8 mouse cellular contexts compared by ENCODE assay signal in genomic region chr4:40969781-40970591, GRCm38 (mm10). TPM values are rescaled to one million over a fixed set of nuclear protein-coding genes. Genes with fewer than 3 reads are reported as not detected.
DNase-seq lines count a peak whose midpoint lies in the region; ATAC-seq and TF ChIP-seq lines count a peak whose summit lies in the region.

No protein-coding gene starts in this region.

- H3K4me2 ChIP-seq in limb, embryonic 14.5 days (replicated peaks; ENCODE audit: low read depth, low read length, severe bottlenecking): peak overlapping the region; percentile 75

- intact Hi-C loops in heart, adult 2 months (cut with DNase I): loop anchor here (5.0 to 10.0 kb wide), 2 partner anchors 155 to 307 kb away; partner anchors contain the start of genes Nol6 and Ubap2
- intact Hi-C loops in heart, postnatal 36 days (cut with DNase I): loop anchor here (1.0 kb wide), 1 partner anchor 21 kb away; no protein-coding TSS in a partner anchor
- intact Hi-C loops in heart, postnatal 10 days (cut with DNase I): loop anchor here (2.0 kb wide), 1 partner anchor 21 kb away; the partner anchor contains the start of genes Bag1 and Chmp5

- WGBS in heart, adult 2 months: 11% methylated on average over 13 of the region's 13 CpGs
- 8% methylated on average over 11 of the region's 13 CpGs for WGBS in bone marrow, adult 2 months
- 11% methylated on average over 11 of the region's 13 CpGs for WGBS in limb, embryonic 14.5 days
- 4% methylated on average over 13 of the region's 13 CpGs for WGBS in small intestine, adult 2 months

- H3K79me2 ChIP-seq in heart, adult 2 months (replicated peaks; ENCODE audit: control insufficient read depth, insufficient read depth, low read length): 0 out of 2 replicates have a peak, but pooled peaks cover 2% of the 10 kb centered on the region

- TF ChIP-seq CTCF in heart, adult 2 months (IDR thresholded peaks at IDR 0.05): no peak
- no peak for TF ChIP-seq CTCF in bone marrow, adult 2 months (IDR thresholded peaks at IDR 0.05; ENCODE audit: control insufficient read depth, insufficient read depth, low read length)
- TF ChIP-seq CTCF in small intestine, adult 2 months (IDR thresholded peaks at IDR 0.05; ENCODE audit: extremely low read depth, insufficient read length, insufficient replicate concordance, low read depth, low read length): no peak

- H3K27me3 ChIP-seq in heart, adult 2 months (ENCODE audit: control insufficient read depth, insufficient read depth, low read length): no peaks in the 10 kb centered on the region
- H3K27me3 ChIP-seq in limb, embryonic 14.5 days (ENCODE audit: control insufficient read depth, insufficient read depth, low read length): no peaks in the 10 kb centered on the region
- H3K27me3 ChIP-seq in small intestine, adult 2 months (ENCODE audit: control insufficient read depth, insufficient read depth, low read length): no peaks in the 10 kb centered on the region

- peak overlapping the region; percentile 93 for H3K27ac ChIP-seq in heart, adult 2 months
- H3K27ac ChIP-seq in bone marrow, adult 2 months (ENCODE audit: control insufficient read depth, insufficient read depth, low read depth, low read length, poor library complexity): peak overlapping the region; percentile 86
- H3K27ac ChIP-seq in limb, embryonic 14.5 days (replicated peaks; ENCODE audit: low read depth, low read length): peak overlapping the region; percentile 95
- H3K27ac ChIP-seq in small intestine, adult 2 months (ENCODE audit: insufficient read depth, low read depth, low read length): peak overlapping the region; percentile 81

- TF ChIP-seq POLR2A in heart, adult 2 months (IDR thresholded peaks at IDR 0.05; ENCODE audit: insufficient read depth, low read depth, low read length): no peak
- TF ChIP-seq POLR2A in bone marrow, adult 2 months (IDR thresholded peaks at IDR 0.05; ENCODE audit: borderline replicate concordance, control insufficient read depth, low read depth, low read length): no peak
- TF ChIP-seq POLR2A in limb, embryonic 14.5 days (IDR thresholded peaks at IDR 0.05; ENCODE audit: borderline replicate concordance, extremely low read depth, insufficient read depth, insufficient read length): no peak
- TF ChIP-seq POLR2A in small intestine, adult 2 months (IDR thresholded peaks at IDR 0.05; ENCODE audit: low read depth, low read length): no peak

- H3K9me3 ChIP-seq in limb, embryonic 14.5 days (ENCODE audit: control insufficient read depth, low read length): no peaks in the 10 kb centered on the region

- ATAC-seq in limb, embryonic 14.5 days (ENCODE audit: low FRiP score, low read depth): no peak; the same call in 1 of the 2 replicates
- ATAC-seq in inflammation-experienced regulatory T-cells, adult 6 months: no peak

- H3K9ac ChIP-seq in heart, adult 2 months (ENCODE audit: low read depth, low read length): peak overlapping the region; percentile 84
- H3K9ac ChIP-seq in limb, embryonic 14.5 days (ENCODE audit: low read depth, low read length, severe bottlenecking): peak overlapping the region; percentile 75

- TF ChIP-seq EP300 in heart, adult 2 months (IDR thresholded peaks at IDR 0.05; ENCODE audit: insufficient read depth, low read depth, low read length): no peak

- H3K4me3 ChIP-seq in heart, adult 2 months: peak overlapping the region; percentile 89
- H3K4me3 ChIP-seq in bone marrow, adult 2 months (replicated peaks; ENCODE audit: control insufficient read depth, low read depth, low read length): peak overlapping the region; percentile 92
- peak overlapping the region; percentile 79 for H3K4me3 ChIP-seq in limb, embryonic 14.5 days (replicated peaks; ENCODE audit: low read length)
- H3K4me3 ChIP-seq in small intestine, adult 2 months (ENCODE audit: low read depth, low read length): peak overlapping the region; percentile 73

- H3K36me3 ChIP-seq in heart, adult 2 months (ENCODE audit: control insufficient read depth, insufficient read depth, low read length): no peaks in the 10 kb centered on the region
- peaks cover 24% of the 10 kb centered on the region for H3K36me3 ChIP-seq in limb, embryonic 14.5 days (ENCODE audit: control insufficient read depth, insufficient read depth, low read length)
- H3K36me3 ChIP-seq in small intestine, adult 2 months (ENCODE audit: control insufficient read depth, insufficient read depth, low read length): peaks cover 13% of the 10 kb centered on the region

- peaks cover 3% of the 10 kb centered on the region for H3K4me1 ChIP-seq in heart, adult 2 months (ENCODE audit: control insufficient read depth, insufficient read depth, low read length)
- no peaks in the 10 kb centered on the region; the same call in 1 of the 2 replicates for H3K4me1 ChIP-seq in bone marrow, adult 2 months (ENCODE audit: control insufficient read depth, insufficient read depth, low read length)
- 0 out of 2 replicates have a peak, but pooled peaks cover 2% of the 10 kb centered on the region for H3K4me1 ChIP-seq in limb, embryonic 14.5 days (ENCODE audit: control insufficient read depth, insufficient read depth, low read length)
- peaks cover 4% of the 10 kb centered on the region for H3K4me1 ChIP-seq in small intestine, adult 2 months (ENCODE audit: control insufficient read depth, insufficient read depth, insufficient read length, low read length)

- no peak for DNase-seq in heart, adult 2 months
- DNase-seq in heart, postnatal 36 days: no peak
- DNase-seq in heart, postnatal 10 days: peak; percentile 11 to 43
- peak; percentile 9 for DNase-seq in limb, embryonic 14.5 days (ENCODE audit: low spot score)
- no peak for DNase-seq in ovary, postnatal 10 days (ENCODE audit: low spot score)

RNA-seq across cellular contexts. Expression of gene Nfx1, which starts 0.7 kb away (rescaled TPM):
- total RNA-seq in heart, adult 2 months (2021): 10 to 100 TPM; 18.9 to 19.8 TPM
- 16.9 and 30.6 TPM in 2 replicates for polyA plus RNA-seq in heart, adult 2 months (2012; rRNA removed)
- total RNA-seq in heart, postnatal 36 days (2021): 10 to 100 TPM; 20.9 to 22.8 TPM
- 37.5 and 46.1 TPM in 2 replicates for polyA plus RNA-seq in bone marrow, adult 2 months (2011; ENCODE audit: insufficient read depth, insufficient read length, low replicate concordance, missing spikeins)
- 10 to 100 TPM; 27.7 to 30.5 TPM for total RNA-seq in heart, postnatal 10 days (2021)
- 88.7 and 91.4 TPM in 2 replicates for polyA plus RNA-seq in limb, embryonic 14.5 days (2012; rRNA removed)
- polyA plus RNA-seq in limb, embryonic 14.5 days (2014; fragmentation: Nextera tagmentation; extraction: Ambion mirVana): 88.8 and 96.1 TPM in 2 replicates
- 6.1 and 11.1 TPM in 2 replicates for polyA plus RNA-seq in small intestine, adult 2 months (2012; rRNA removed)
- 100 to 1,000 TPM in 2 of 3 experiments, 10 to 100 TPM in 1; 76.3 to 164 (median 120) TPM for polyA plus RNA-seq in inflammation-experienced regulatory T-cells, adult 6 months (2017; shearing (Covaris generic))

RNA-seq across cellular contexts. Expression of gene Chmp5, which starts 21.8 kb away (rescaled TPM):
- total RNA-seq in heart, adult 2 months (2021): 10 to 100 TPM; 32.7 to 36.6 TPM
- polyA plus RNA-seq in heart, adult 2 months (2012; rRNA removed): 12.7 and 21.5 TPM in 2 replicates
- total RNA-seq in heart, postnatal 36 days (2021): 10 to 100 TPM; 39.2 to 40.1 TPM
- 28.2 and 49.0 TPM in 2 replicates for polyA plus RNA-seq in bone marrow, adult 2 months (2011; ENCODE audit: insufficient read depth, insufficient read length, low replicate concordance, missing spikeins)
- total RNA-seq in heart, postnatal 10 days (2021): 10 to 100 TPM; 38.9 to 43.7 TPM
- 48.0 and 76.2 TPM in 2 replicates for polyA plus RNA-seq in limb, embryonic 14.5 days (2012; rRNA removed)
- 101 and 102 TPM in 2 replicates for polyA plus RNA-seq in limb, embryonic 14.5 days (2014; fragmentation: Nextera tagmentation; extraction: Ambion mirVana)
- 2.4 and 5.5 TPM in 2 replicates for polyA plus RNA-seq in small intestine, adult 2 months (2012; rRNA removed)
- 100 to 1,000 TPM; 103 to 141 (median 119) TPM for polyA plus RNA-seq in inflammation-experienced regulatory T-cells, adult 6 months (2017; shearing (Covaris generic))

RNA-seq across cellular contexts. Expression of gene Bag1, which starts 21.9 kb away (rescaled TPM):
- total RNA-seq in heart, adult 2 months (2021): 100 to 1,000 TPM; 263 to 301 TPM
- 88.7 and 97.0 TPM in 2 replicates for polyA plus RNA-seq in heart, adult 2 months (2012; rRNA removed)
- 100 to 1,000 TPM; 260 to 269 TPM for total RNA-seq in heart, postnatal 36 days (2021)
- 144 and 216 TPM in 2 replicates for polyA plus RNA-seq in bone marrow, adult 2 months (2011; ENCODE audit: insufficient read depth, insufficient read length, low replicate concordance, missing spikeins)
- total RNA-seq in heart, postnatal 10 days (2021): 100 to 1,000 TPM; 202 to 209 TPM
- polyA plus RNA-seq in limb, embryonic 14.5 days (2012; rRNA removed): 74.4 and 109 TPM in 2 replicates
- polyA plus RNA-seq in limb, embryonic 14.5 days (2014; fragmentation: Nextera tagmentation; extraction: Ambion mirVana): 249 and 252 TPM in 2 replicates
- polyA plus RNA-seq in small intestine, adult 2 months (2012; rRNA removed): 163 and 200 TPM in 2 replicates
- 10 to 100 TPM; 10.0 to 16.1 (median 14.4) TPM for polyA plus RNA-seq in inflammation-experienced regulatory T-cells, adult 6 months (2017; shearing (Covaris generic))

RNA-seq across cellular contexts. Expression of gene Spink4, which starts 50.1 kb away (rescaled TPM):
- under 1 TPM in 1 of 2 experiments, not detected in 1; 0.68 TPM for total RNA-seq in heart, adult 2 months (2021)
- polyA plus RNA-seq in heart, adult 2 months (2012; rRNA removed): 1.7 and 3.6 TPM in 2 replicates
- not detected for total RNA-seq in heart, postnatal 36 days (2021)
- polyA plus RNA-seq in bone marrow, adult 2 months (2011; ENCODE audit: insufficient read depth, insufficient read length, low replicate concordance, missing spikeins): not detected in 2 replicates
- total RNA-seq in heart, postnatal 10 days (2021): 1 to 10 TPM; 1.1 to 2.1 TPM
- 0.49 and 1.4 TPM in 2 replicates for polyA plus RNA-seq in limb, embryonic 14.5 days (2012; rRNA removed)
- not detected in 2 replicates for polyA plus RNA-seq in limb, embryonic 14.5 days (2014; fragmentation: Nextera tagmentation; extraction: Ambion mirVana)
- 3,894 and 7,223 TPM in 2 replicates for polyA plus RNA-seq in small intestine, adult 2 months (2012; rRNA removed)
- not detected for polyA plus RNA-seq in inflammation-experienced regulatory T-cells, adult 6 months (2017; shearing (Covaris generic))

Comparison
In these comparisons a context has a peak if more than half of its experiments do, and no peak if none do; other contexts are left out.
1. DNase-seq: peak in heart, postnatal 10 days (2 of 2) and limb, embryonic 14.5 days (single experiment); none in heart, adult 2 months (0 of 2), heart, postnatal 36 days (0 of 2) and ovary, postnatal 10 days (single experiment).
2. Peak in every context shown above with its lines, with median percentiles within 50 percentile points of each other: H3K27ac ChIP-seq and H3K4me3 ChIP-seq.